Mouse (Mus musculus): ENCODE measurements around the gene Ly6g5c. TPM values are rescaled to one million over a fixed set of nuclear protein-coding genes. Genes with fewer than 3 reads are reported as not detected.

Gene Ly6g5c
- polyA plus RNA-seq, 1 experiment from 2014 or later, result not detected

DNA sequence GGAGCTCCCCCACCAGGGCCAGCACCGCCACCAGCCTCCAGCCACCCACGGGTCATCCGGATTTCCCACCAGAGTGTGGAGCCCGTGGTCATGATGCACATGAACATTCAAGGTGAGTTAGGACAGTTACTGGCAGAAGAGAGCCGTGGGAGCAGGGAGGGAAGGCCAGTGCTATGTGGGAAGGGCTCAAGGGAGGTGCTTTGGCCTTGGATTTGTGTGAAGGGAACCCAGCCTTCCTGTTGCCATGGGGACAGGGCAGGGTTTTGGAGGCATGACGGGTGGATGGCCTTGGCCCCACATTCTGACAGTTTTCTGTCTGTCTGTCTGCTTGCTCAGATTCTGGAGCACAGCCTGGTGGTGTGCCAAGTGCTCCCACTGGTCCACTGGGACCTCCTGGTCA, 33.9 kb downstream of the Ly6g5c start:
- WGBS, result 89% methylated on average over 6 of the region's 6 CpGs
- Histone ChIP-seq H3K9me3 (replicated peaks) (peaks cover 13% of the 10 kb centered on the region), H3K4me1 (peaks cover 10% of the 10 kb centered on the region), H3K36me3 (peaks cover 97% of the 10 kb centered on the region), H3K4me3 (no peak overlapping the region), H3K27ac (replicated peaks) (no peak overlapping the region), H3K27me3 (ENCODE audit: low read depth, poor library complexity, severe bottlenecking) (no peaks in the 10 kb centered on the region)
- DNase-seq (ENCODE audit: low spot score), result no peak

DNA sequence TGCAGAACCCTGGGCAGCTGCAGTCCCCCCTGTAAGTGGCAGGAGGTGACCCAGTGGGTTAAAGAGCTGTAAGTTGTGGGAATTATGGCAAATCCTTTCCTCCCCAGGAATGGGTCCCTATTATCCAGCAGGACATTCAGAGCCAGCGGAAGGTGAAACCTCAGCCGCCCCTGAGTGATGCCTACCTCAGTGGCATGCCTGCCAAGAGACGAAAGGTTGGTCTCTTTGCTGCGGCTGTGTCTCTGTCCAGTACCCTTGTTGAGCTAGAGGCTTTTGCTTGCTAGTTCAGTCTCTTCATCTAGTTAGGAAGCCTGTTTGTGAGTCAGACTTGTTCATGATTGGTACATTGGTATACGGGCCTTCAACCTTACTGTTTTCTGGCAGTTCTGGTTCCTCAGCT, 38.1 kb downstream of the Ly6g5c start:
- Histone ChIP-seq H3K4me3 (no peak overlapping the region), H3K4me1 (no peaks in the 10 kb centered on the region), H3K27ac (replicated peaks) (no peak overlapping the region), H3K9me3 (replicated peaks) (peaks cover 13% of the 10 kb centered on the region), H3K36me3 (peaks cover 99% of the 10 kb centered on the region), H3K27me3 (ENCODE audit: low read depth, poor library complexity, severe bottlenecking) (no peaks in the 10 kb centered on the region)
- WGBS, result 92% methylated on average over 5 of the region's 5 CpGs
- no peak for DNase-seq (ENCODE audit: low spot score)

DNA sequence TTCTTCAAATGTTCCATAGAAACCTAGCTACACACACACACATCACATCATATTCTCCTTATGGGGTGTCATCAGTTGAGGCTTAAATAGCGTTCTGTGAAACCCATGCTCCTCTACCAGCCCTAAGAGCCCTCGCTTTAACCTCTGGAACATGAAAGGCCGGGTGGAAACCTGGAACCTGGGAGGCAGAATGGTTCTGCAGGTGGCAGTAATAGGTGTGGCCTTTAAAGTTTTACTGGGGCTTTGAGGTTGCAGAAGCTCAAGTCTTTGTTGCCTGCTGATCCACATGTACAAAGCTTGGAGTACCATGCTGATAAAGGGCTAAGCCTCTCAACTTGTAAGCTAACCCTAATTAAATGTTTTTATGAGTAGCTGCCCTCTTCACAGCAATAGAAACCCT, 39.3 kb downstream of the Ly6g5c start:
- Histone ChIP-seq H3K36me3 (peaks cover 99% of the 10 kb centered on the region), H3K9me3 (replicated peaks) (peaks cover 13% of the 10 kb centered on the region), H3K4me3 (no peak overlapping the region), H3K4me1 (no peaks in the 10 kb centered on the region), H3K27me3 (ENCODE audit: low read depth, poor library complexity, severe bottlenecking) (no peaks in the 10 kb centered on the region), H3K27ac (replicated peaks) (no peak overlapping the region)
- no peak for DNase-seq (ENCODE audit: low spot score)
- 59% methylated on average over 3 of the region's 3 CpGs for WGBS

DNA sequence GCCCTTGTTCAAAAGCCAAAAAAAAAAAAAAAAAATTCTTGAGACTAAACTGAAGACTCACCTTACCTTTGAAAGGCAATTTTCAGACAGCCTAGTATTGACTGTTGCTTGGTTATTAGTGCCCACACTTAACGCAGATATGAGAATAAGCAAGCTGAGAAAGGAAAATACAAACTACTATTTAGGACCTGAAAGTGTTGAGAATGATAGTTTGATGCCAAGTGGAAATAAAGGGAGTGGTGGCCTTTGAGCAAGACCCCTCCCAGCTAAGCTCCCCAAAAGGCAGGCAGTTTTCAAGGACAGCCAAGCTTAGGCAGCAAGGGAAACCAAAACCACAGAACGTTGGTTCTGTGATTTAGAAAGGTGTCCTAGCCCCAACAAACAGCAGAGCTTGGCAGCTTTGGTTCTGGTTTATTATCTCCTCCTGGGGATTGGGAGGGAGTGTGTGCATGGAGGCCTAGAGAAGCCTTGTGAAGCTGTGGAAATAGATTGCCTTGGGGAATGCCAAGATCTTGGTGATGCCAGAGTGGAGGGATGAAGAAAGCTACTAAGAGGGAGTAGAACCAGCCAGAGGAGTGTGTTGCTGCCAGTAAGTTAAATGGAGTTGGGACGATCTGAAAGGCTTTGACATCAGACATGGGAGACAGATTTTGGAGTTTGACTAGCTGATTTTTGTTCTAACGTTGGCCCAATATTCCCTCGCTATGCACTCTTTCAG, 40.0 kb downstream of the Ly6g5c start:
- no peaks in the 10 kb centered on the region for H3K27me3 ChIP-seq (ENCODE audit: low read depth, poor library complexity, severe bottlenecking)
- H3K4me1 ChIP-seq, result no peaks in the 10 kb centered on the region
- DNase-seq (ENCODE audit: low spot score), result no peak
- peaks cover 6% of the 10 kb centered on the region for H3K9me3 ChIP-seq (replicated peaks)
- 80% methylated on average over 5 of the region's 5 CpGs for WGBS
- H3K36me3 ChIP-seq, result peaks cover 99% of the 10 kb centered on the region
- no peak overlapping the region for H3K27ac ChIP-seq (replicated peaks)
- H3K4me3 ChIP-seq, result no peak overlapping the region

DNA sequence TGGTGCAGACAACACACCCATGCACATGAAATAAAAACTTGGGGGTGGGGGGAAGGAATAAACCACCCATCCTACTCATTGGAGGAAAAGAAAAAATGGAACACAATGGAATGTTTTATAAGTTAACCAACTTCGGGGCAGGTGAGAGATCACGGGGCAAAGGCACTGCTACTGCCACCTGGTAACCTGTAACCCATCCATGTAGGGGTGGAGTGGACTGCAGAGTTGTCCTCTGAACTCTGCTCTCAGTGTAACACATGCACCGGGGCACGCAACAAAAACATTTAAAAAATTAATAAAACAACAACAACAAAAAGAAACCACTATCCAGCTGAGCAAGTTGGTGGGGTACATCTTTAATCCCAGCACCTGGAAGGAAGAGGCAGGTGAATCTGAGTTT, 44.0 kb downstream of the Ly6g5c start:
- Histone ChIP-seq H3K27me3 (ENCODE audit: low read depth, poor library complexity, severe bottlenecking) (no peaks in the 10 kb centered on the region), H3K4me3 (no peak overlapping the region), H3K27ac (replicated peaks) (no peak overlapping the region), H3K36me3 (peaks cover 99% of the 10 kb centered on the region), H3K9me3 (replicated peaks) (no peaks in the 10 kb centered on the region), H3K4me1 (no peaks in the 10 kb centered on the region)
- WGBS, result 93% methylated on average over 4 of the region's 4 CpGs
- no peak for DNase-seq (ENCODE audit: low spot score)

DNA sequence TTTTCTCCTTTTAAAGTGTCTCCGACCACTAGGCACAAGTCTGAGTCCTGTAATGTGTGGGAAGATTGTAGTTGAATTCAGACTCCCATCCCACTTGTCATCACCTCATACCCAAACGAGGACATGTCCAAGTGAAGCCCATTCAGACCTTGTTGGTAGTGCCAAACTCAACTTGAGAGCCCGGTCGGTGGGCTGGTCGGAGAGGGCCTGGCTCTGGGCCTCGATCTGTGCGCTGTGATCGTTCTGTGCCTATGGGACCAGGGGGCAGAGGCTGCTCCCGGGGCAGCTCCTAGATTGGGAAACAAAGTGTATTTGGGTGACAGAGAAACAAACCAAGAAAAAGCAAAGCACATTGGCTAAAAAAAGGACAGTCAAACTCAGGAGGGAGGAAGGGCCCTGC, 45.0 kb downstream of the Ly6g5c start:
- H3K27ac ChIP-seq (replicated peaks), result no peak overlapping the region
- peaks cover 99% of the 10 kb centered on the region for H3K36me3 ChIP-seq
- H3K27me3 ChIP-seq (ENCODE audit: low read depth, poor library complexity, severe bottlenecking), result no peaks in the 10 kb centered on the region
- DNase-seq (ENCODE audit: low spot score), result no peak
- H3K4me1 ChIP-seq, result no peaks in the 10 kb centered on the region
- H3K4me3 ChIP-seq, result no peak overlapping the region
- WGBS, result 92% methylated on average over 9 of the region's 9 CpGs
- no peaks in the 10 kb centered on the region for H3K9me3 ChIP-seq (replicated peaks)

DNA sequence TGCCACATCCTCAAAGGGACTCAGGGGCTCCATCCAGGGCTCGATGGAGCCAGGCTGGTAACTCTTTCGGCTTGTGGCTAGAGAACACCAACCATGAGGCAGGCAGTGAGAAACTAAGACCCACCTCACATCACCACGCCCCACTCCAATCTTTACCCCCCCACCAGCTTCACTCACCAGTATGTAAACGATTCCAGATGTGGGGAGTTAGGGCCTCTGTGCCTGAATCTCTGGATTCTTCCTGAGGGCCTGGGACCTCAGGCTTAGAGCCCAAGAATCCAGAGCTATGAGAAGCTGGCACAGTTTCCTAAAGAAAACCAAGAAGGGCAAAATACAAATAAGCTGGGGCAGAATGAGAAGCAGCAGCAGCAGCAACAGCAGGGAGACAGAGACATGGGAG, 45.9 kb downstream of the Ly6g5c start:
- no peaks in the 10 kb centered on the region for H3K4me1 ChIP-seq
- peaks cover 99% of the 10 kb centered on the region for H3K36me3 ChIP-seq
- 88% methylated on average over 4 of the region's 4 CpGs for WGBS
- DNase-seq (ENCODE audit: low spot score), result no peak
- H3K9me3 ChIP-seq (replicated peaks), result no peaks in the 10 kb centered on the region
- no peak overlapping the region for H3K27ac ChIP-seq (replicated peaks)
- no peaks in the 10 kb centered on the region for H3K27me3 ChIP-seq (ENCODE audit: low read depth, poor library complexity, severe bottlenecking)
- H3K4me3 ChIP-seq, result no peak overlapping the region

DNA sequence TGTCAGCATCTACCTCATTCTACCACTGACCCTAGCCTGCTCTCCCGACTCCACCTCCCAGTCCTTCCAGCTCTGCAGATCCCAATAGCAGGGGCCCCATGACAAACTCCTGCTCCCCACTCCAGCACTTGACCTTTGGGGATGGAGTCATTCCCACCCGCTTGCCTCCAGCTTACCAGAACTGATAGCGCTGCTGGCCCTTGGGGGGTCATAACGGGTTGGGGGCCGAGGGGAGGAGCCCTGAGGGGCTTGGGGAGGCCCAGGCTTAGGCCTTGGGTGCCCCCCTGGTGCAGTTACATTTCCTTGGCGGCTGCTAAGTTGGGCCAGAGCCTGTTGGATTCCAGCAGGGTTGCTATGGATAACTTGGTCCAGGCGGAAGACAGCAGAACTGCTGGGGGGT, 46.5 kb downstream of the Ly6g5c start:
- no peaks in the 10 kb centered on the region for H3K9me3 ChIP-seq (replicated peaks)
- 82% methylated on average over 7 of the region's 7 CpGs for WGBS
- no peaks in the 10 kb centered on the region for H3K4me1 ChIP-seq
- H3K4me3 ChIP-seq, result no peak overlapping the region
- H3K36me3 ChIP-seq, result peaks cover 99% of the 10 kb centered on the region
- no peak for DNase-seq (ENCODE audit: low spot score)
- no peak overlapping the region for H3K27ac ChIP-seq (replicated peaks)
- H3K27me3 ChIP-seq (ENCODE audit: low read depth, poor library complexity, severe bottlenecking), result no peaks in the 10 kb centered on the region

DNA sequence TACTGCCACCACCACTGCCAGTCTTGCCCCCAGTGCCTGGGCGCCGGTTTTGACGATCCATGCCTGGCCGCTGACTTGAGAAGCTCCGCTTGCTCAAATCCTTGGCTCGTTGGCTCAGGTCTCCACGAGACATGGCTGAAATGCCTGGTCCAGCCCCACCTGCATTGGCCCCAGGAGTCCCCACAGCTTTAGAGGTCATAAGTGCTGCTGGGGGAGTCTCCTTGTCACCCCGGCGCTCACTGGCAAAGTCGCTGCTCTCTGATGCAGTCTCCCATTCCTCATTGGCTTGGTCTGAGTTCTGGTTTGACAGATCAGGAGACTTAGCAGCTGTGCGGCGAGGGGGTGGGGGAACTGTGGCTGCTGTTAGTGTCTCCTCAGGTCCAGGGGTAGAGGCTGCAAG, 47.4 kb downstream of the Ly6g5c start:
- H3K9me3 ChIP-seq (replicated peaks), result no peaks in the 10 kb centered on the region
- peaks cover 99% of the 10 kb centered on the region for H3K36me3 ChIP-seq
- H3K27me3 ChIP-seq (ENCODE audit: low read depth, poor library complexity, severe bottlenecking), result no peaks in the 10 kb centered on the region
- H3K4me1 ChIP-seq, result no peaks in the 10 kb centered on the region
- H3K27ac ChIP-seq (replicated peaks), result no peak overlapping the region
- DNase-seq (ENCODE audit: low spot score), result no peak
- 93% methylated on average over 12 of the region's 12 CpGs for WGBS
- H3K4me3 ChIP-seq, result peak overlapping the region; percentile 4; the same call in 1 of the 2 replicates

DNA sequence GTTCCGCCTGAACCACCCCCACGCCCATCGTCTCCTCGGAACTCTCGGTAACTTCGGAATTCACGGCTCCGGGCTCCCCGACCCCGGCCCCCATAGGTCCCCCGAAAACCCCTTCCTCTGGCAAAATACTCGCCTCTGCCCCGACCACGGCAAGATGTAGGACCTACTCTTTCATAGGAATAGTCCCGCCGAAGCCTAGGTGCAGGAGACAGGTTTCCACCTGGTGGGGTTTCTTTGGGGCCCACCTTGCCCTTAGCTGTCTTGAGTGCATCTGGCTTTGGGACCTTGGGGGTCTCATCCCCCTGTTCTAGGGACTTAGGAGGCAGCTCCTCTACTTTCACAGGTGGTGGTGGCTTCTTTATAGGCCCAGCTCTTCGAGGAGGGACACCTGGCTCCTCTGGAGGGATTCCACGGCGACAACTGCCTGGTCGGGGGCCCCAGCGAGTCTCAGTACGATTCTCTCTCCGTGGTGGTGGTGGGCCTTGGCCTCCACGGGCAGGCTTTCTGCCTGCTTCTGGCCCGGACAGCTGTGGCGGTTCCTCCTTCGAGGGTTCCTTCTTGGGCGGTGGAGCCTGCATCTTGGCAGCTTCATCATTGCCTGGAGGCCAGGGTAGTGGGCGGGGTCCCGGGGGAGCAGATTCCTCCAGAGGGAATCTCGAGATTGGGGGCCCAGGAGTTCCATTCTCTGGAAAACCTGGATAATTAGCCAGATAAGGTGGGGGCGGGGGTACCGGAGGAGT, 48.6 kb downstream of the Ly6g5c start:
- H3K4me1 ChIP-seq, result peaks cover 3% of the 10 kb centered on the region; the same call in 1 of the 2 replicates
- 92% methylated on average over 33 of the region's 33 CpGs for whole genome bisulfite sequencing
- H3K27ac ChIP-seq (replicated peaks), result no peak overlapping the region
- H3K9me3 ChIP-seq (replicated peaks), result no peaks in the 10 kb centered on the region
- H3K4me3 ChIP-seq, result peak overlapping the region; percentile 9; the same call in 1 of the 2 replicates
- no peaks in the 10 kb centered on the region for H3K27me3 ChIP-seq (ENCODE audit: low read depth, poor library complexity, severe bottlenecking)
- H3K36me3 ChIP-seq, result peaks cover 100% of the 10 kb centered on the region
- DNase-seq (ENCODE audit: low spot score), result no peak

DNA sequence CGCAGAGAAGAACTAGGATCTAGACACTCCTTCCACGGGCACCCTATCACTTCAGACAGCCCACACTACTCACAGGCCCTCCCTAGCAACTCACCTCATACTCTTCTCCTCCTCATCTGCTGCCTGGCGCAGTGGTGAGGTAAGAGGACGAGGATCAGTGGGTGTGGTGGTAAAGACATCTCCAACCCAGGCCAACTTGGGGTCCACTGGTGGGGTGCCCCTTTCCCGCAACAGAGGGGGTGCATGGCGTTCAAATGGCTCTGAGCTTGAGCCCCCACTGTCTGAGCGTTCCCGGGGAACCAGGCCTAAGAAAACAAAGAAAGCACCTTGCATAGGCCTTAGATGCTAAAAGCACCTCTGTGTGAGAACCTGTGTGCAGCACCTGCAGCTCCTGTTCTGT, 49.2 kb downstream of the Ly6g5c start:
- no peak for DNase-seq (ENCODE audit: low spot score)
- Histone ChIP-seq H3K36me3 (peaks cover 100% of the 10 kb centered on the region), H3K27ac (replicated peaks) (no peak overlapping the region), H3K27me3 (ENCODE audit: low read depth, poor library complexity, severe bottlenecking) (no peaks in the 10 kb centered on the region), H3K4me3 (no peak overlapping the region), H3K4me1 (peaks cover 9% of the 10 kb centered on the region), H3K9me3 (replicated peaks) (no peaks in the 10 kb centered on the region)
- 93% methylated on average over 8 of the region's 8 CpGs for WGBS

DNA sequence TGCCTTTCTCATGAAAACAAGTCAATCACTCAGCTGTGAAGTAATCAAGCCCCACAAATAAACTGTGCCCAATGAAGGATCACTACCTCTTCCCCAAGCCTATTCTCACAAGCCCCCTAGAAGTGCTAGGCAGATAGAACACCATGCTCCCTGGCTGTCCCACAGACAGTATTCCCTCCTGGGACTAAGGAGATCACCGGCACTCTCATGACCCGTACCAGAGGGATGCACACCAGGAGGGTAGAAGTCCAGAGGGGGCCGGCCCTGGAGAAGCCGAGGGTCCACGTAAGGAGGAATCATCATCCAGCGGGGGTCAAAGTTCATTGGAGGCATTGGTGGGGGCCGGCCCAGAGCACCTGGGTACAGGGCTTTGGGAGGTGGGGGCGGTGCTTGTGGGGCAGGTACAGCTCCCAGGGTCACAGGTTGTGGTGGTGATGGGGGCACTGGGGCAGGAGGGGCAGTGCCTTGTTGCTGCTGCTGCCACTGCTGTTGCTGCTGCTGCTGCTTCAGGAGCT, 49.6 kb downstream of the Ly6g5c start:
- Histone ChIP-seq H3K4me3 (no peak overlapping the region), H3K9me3 (replicated peaks) (no peaks in the 10 kb centered on the region), H3K27me3 (ENCODE audit: low read depth, poor library complexity, severe bottlenecking) (no peaks in the 10 kb centered on the region), H3K4me1 (peaks cover 14% of the 10 kb centered on the region), H3K27ac (replicated peaks) (no peak overlapping the region), H3K36me3 (peaks cover 100% of the 10 kb centered on the region)
- DNase-seq (ENCODE audit: low spot score), result no peak
- 88% methylated on average over 8 of the region's 8 CpGs for WGBS
